Mouse (Mus musculus) cortical plate, adult 2 months (tissue): Measurements from ENCODE around the gene Homer2. TPM values are rescaled to one million over a fixed set of nuclear protein-coding genes. Genes with fewer than 3 reads are reported as not detected.

Experiments
- H3K27ac ChIP-seq: fragments of 200-500 bp; 2 replicates; pipeline ENCODE4 v1.5.1; 2012; ENCODE audit warnings: low read length, control low read depth, inconsistent platforms; ENCODE audit not compliant: insufficient read depth
- H3K4me1 ChIP-seq: fragments of 200-500 bp; 2 replicates; pipeline ENCODE4 v1.6.1; 2011; ENCODE audit warnings: low read length; ENCODE audit not compliant: control insufficient read depth, insufficient read depth
- H3K4me3 ChIP-seq: fragments of 200-500 bp; 2 replicates; pipeline ENCODE4 v1.5.1; 2011; ENCODE audit warnings: mild to moderate bottlenecking, low read length, control low read depth; ENCODE audit not compliant: insufficient read depth
- CTCF ChIP-seq: fragments of 200-500 bp; IDR thresholded peaks from 2 replicates; pipeline ENCODE4 v1.5.1; 2011; ENCODE audit warnings: mild to moderate bottlenecking, control low read depth, low read length; ENCODE audit not compliant: insufficient read depth; ENCODE audit errors: extremely low read depth
- POLR2A ChIP-seq: fragments of 200-500 bp; IDR thresholded peaks from 2 replicates; pipeline ENCODE4 v1.6.1; 2011; ENCODE audit warnings: mild to moderate bottlenecking, low read length, control low read depth; ENCODE audit not compliant: insufficient read depth; ENCODE audit errors: extremely low read depth
- polyA plus RNA-seq: library from polyadenylated mRNA; depleted of rRNA; stranded (reverse); fragments of >200 nt; gene quantifications from 2 replicates; pipeline ENCODE4 v1.2.3, GENCODE M21; 2012

Gene Homer2
- polyA plus RNA-seq, 1 experiment = 30.8 TPM

DNA sequence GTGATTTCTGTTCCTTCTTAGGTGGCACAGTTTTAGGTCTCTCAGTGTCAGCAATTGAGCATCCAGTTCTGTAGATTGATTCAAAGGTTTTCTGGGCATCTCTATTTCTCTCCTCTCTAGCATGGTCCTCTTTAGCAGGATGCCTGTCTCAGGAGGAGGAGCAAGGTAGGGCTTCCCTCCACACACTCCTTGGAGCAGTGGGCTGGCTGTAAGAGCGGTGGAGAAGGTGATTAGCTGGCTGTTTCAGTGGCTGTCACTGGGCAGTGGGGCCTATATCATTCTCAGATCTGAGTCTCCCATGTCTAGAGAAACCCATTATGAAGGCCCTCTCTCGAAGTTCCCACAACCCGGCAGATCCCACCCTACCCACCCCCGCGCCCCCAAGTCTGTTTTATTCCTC lies 139.9 kb downstream of the Homer2 start:
- Histone ChIP-seq H3K27ac (no peak overlapping the region), H3K4me1 (no peaks in the 10 kb centered on the region), H3K4me3 (no peak overlapping the region)
- TF ChIP-seq CTCF = no peak
- TF ChIP-seq POLR2A = no peak

DNA sequence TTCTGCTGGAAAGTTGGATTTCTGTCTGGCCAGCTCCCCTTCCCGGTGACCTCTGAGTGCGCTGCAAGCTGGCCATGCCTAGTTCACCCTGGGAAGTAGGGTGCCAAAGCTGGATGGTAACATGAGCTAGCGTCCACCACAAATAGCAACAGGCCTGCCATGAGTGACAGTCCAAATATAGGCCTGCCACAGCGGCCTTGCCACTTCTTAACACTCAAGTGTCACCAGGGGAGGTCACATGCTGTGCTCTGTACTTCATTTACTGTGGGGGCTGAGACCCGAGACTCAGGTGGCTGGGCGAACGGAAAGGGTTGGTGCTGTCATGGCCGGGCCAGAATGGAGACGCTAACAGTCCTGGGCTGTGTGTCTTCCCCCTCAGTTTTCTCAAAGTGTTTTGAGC lies 140.4 kb downstream of the Homer2 start, which contains the start of gene Fsd2:
Gene Fsd2 (minus strand): TSS at position 53 of the 400 bp plus-strand sequence.
- Histone ChIP-seq H3K4me3 (no peak within 1 kb of the TSS), H3K27ac (no peak within 1 kb of the TSS), H3K4me1 (no peaks in the 10 kb centered on the region)
- TF ChIP-seq POLR2A = no peak

DNA sequence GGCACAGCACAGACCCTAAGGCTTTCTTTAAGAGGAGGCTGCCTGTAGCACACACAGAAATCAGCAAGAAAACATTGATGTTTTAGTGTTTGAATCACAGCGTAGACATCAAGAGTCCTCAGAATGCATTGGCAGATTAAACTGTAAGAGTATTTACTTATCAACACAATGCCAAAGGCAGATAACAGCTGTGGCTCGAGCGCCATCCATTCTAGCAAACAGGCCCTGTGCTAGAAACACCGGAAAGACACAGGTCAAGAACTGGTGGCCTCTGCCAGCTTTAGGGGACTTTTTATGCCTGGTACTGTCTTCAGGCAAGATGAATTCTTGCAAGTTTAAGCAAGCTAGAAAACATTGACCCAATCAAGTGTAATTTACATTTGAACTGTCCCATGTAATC lies 141.0 kb downstream of the Homer2 start:
- no peak overlapping the region for H3K27ac ChIP-seq
- H3K4me3 ChIP-seq = no peak overlapping the region
- TF ChIP-seq CTCF = no peak
- TF ChIP-seq POLR2A = no peak
- no peaks in the 10 kb centered on the region for H3K4me1 ChIP-seq

DNA sequence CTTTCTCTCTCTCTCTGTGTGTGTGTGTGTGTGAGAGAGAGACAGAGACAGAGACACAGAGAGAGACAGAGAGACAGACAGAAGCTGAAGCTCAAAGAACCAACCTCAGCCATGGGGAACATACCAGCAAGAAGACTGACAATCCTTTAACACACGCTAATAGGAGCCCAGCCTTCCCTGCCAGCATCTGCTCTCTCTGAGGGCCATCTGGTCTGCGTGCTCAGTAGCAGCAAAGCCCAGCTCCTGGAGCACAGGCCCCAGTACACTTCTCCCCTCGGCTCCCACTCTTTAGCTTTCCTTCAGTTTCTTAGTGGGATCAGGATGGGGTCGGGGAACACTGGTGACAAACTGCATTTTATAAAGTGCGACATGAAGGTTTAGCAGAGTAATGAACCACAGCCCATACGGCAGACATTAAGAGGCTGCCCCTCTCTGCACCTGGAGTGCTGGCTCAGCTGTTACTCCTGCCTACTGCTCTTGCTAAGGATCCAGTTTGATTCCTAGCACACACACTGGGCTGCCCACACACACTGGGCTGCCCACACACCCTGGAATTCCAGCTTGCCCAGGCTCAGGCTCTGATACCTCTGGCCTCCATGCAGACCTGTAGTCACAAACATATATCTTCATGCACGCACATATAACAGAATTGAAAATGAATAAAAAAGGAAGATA lies 141.8 kb downstream of the Homer2 start:
- TF ChIP-seq POLR2A = no peak
- no peak for TF ChIP-seq CTCF
- Histone ChIP-seq H3K4me1 (no peaks in the 10 kb centered on the region), H3K27ac (no peak overlapping the region), H3K4me3 (no peak overlapping the region)

DNA sequence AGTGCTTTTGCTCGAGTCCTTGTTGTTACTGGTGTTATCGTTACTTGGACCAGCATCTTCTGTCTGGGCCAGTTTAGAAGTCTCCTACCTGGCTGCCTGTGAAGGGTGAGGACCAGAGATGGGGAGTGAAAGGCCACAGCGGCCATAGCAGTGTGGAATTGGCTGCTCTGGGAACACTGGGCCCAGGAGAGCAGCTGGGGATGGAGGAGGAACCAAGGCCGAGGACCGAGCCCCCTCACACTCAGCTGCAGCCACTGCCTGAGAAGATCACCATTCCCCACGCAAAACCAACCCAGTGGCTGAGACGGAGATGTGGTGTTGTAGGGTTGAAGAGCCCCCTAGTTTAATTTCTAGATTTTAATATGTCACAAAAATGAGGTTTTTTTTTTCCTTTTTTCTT lies 142.6 kb downstream of the Homer2 start:
- no peak overlapping the region for H3K4me3 ChIP-seq
- H3K27ac ChIP-seq = no peak overlapping the region
- no peaks in the 10 kb centered on the region for H3K4me1 ChIP-seq
- TF ChIP-seq CTCF (no peak), POLR2A (no peak)

DNA sequence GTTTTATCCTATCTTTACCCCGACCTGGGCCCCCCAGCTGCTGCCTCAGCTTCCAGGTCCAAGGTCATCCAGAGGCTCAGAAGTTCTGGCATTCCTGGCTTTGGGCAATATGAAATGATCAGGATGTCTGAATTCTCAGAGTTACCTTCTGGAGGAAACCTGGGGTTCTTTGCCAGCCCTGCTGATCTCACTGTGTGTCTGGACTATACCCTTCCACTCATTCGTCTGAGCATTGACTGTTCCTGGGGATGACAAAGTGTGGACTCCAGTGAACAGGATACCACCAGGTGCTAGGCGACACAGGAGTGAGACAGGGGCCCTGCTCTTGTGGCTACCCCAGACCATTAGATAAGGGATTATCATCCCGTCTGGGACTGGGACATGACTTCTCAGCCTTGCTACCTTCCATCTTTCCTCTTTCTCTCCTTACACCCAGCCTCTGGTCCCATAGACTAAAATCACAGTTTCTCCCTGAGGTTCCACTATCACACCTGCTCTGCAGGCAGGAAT lies 143.8 kb downstream of the Homer2 start:
- Histone ChIP-seq H3K4me3 (no peak overlapping the region), H3K4me1 (no peaks in the 10 kb centered on the region), H3K27ac (no peak overlapping the region)
- TF ChIP-seq CTCF (no peak), POLR2A (no peak)

DNA sequence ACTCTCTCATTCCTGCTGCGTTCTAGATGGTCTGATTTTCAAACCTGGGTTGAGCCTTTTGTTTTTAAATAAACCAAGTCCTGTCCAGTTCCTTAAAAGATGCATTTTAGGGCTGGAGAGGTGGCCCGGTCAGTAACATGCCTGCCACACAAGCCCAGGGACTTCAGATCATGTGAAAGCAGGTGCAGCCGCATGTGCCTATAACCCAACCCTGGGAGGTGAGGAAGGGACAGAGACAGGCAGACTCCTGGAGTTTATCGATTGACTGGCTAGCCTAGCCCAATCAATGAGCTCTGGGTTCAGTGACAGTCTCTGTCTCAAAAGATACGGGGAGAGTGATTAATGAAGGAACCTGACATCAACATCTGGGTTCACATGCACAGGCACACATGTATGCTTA lies 146.1 kb downstream of the Homer2 start:
- TF ChIP-seq CTCF (no peak), POLR2A (no peak)

DNA sequence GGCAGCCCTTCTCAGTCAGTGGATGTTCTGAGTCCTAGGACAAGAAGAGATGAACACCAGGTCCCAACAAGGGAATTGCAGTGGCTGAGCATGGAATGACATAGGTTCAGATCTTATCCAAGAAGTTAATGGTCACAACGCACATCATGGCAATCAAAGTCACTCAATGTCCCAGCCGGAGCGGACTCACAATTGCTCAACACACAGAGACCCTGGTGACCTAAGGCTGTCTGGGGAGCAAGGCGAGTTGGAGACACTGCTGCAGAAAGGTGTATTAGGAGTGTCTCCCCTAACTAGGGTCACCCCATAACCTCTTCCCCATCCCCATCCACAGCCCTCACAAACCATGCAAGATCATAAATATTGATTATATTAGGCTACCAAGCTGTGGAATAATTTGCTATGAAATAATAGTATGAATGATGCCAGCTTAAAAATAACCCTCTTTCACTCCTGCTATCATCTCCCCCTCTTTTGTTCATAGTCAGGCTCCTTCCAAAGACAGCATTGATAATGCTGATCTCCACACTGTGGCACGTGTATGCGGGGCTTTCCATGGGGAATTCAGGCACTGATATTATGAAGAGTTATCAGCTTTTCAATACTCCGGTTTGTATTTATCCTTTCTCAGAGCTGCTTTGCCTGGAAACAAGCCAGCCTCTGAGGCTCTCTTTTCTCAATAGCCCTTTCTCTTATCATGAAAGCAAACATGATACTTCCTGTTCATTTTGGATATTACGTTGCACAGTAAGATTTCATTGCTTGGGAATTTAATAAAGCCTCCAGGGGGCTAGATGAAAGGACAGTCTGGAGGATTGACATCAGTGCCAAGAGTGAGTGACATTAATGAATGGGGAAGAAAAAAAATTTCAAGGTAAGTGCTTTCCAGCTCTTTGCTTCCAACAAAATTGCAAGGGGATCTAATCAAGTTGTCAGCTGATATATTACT lies 147.0 kb downstream of the Homer2 start:
- no peak for TF ChIP-seq POLR2A
- TF ChIP-seq CTCF = no peak
- Histone ChIP-seq H3K4me3 (no peak overlapping the region), H3K27ac (no peak overlapping the region), H3K4me1 (no peaks in the 10 kb centered on the region)

More for the DNA sequence above, 146.1 kb downstream of the Homer2 start:
- no peak overlapping the region for H3K27ac ChIP-seq
- H3K4me1 ChIP-seq = no peaks in the 10 kb centered on the region
- no peak overlapping the region for H3K4me3 ChIP-seq

DNA sequence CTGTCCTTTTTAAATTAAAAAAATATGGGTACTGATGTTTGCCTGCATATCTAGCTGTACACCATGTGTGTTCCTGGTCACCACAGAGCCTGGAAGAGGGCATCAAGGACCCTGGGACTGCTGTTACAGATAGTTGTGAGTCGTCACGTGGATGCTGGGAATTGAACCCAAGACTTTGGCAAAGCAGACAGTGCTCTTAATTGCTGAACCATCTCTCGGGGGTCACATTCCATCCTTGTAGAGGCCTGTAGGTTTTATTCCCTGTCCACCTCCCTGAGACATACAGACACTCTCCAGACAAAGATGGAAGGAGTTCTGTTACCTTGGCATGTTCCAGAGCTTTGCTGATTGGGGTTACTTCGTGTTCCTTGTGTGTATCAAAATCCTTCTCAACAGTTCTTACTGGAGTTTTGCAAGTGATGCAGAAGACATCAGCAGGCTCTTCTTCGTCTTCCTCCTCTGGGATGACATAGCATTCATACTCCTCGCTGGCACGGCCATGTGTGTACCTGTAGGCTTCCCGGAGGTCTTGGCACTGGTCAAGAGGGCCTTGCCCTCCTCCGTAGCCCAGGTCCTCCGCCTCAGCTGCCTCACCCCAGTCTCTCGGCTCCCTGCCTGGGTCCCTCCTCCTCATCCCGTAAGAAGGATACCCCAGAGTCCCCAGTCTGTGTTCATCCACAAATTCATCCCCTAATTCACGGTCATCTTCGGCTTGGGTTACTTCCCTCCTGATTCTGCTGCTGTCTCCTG lies 147.9 kb downstream of the Homer2 start:
- TF ChIP-seq POLR2A = no peak
- no peak for TF ChIP-seq CTCF
- H3K4me3 ChIP-seq = no peak overlapping the region
- H3K27ac ChIP-seq = no peak overlapping the region
- no peaks in the 10 kb centered on the region for H3K4me1 ChIP-seq

DNA sequence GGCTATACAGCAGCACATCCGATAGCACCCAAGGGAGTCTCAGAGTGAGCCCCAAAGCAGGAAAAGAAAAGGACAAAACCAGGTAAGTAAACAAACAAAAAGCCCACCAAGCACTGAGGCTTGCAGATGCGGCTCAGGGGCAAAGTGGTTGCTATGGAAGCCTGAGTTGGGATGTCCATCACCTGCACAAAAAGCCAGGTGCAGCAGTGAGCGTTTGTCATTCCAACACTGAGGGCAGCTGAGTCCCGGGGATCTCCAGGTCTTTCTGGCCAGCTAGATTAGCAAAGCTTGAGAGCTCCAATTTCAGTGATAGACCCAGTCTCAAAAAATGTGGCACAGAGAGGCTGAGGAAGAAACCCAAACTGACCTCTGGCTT lies 149.4 kb downstream of the Homer2 start:
- TF ChIP-seq CTCF (no peak), POLR2A (no peak)
- Histone ChIP-seq H3K27ac (no peak overlapping the region), H3K4me1 (no peaks in the 10 kb centered on the region), H3K4me3 (no peak overlapping the region)
